Mouse (Mus musculus) left cerebral cortex, postnatal 25 days (tissue): ENCODE measurements at regions not wholly inside any gene's neighbourhood (a gene's known extent, or its start where the extent isn't known, plus 50 kb on each side); places are given as distances from the start of the nearest gene placed in this dataset.

Experiments used
- DNase-seq, 2 experiments: peaks; one replicate each; pipeline ENCODE4 v3.0.0; 2022; ENCODE audit warnings: low spot score in 2 of 2, mixed read lengths in 1 of 2
- intact Hi-C: fragments of 180-260 bp; cut with DNase I; formaldehyde crosslinking; loops from one replicate; pipeline ENCODE4 v1.15.1; 2025

DNA sequence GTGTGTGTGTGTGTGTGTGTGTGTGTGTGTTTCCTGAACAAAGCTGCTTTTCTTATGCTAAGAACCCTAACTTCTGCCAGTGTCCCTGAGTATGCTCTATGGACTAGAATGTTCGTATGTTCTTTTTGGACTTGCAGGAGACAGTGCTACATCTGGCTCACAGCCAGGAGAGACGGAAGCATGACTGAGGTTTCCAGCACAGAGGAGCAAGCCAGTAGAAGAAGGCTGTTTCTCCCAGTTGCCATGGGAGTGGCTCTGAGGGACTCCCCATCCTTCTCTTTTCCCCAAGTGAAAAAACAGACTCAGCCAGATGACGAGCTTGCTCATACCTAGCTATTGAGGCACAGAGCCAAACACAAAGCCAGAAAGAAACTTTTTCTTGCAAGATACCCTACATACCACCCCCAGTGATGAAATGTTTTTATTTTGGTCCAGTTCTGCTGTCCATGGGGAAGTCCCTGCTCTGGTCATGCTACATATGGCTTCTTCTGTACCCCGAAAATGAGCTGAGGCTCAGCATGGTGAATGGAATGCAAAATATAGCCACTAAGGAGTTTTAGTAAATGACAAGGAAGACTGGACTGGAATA lies 582.3 kb upstream of the Nox3 start:
- intact Hi-C loops, result no loop called here
- DNase-seq, result peak; percentile 45 to 49

DNA sequence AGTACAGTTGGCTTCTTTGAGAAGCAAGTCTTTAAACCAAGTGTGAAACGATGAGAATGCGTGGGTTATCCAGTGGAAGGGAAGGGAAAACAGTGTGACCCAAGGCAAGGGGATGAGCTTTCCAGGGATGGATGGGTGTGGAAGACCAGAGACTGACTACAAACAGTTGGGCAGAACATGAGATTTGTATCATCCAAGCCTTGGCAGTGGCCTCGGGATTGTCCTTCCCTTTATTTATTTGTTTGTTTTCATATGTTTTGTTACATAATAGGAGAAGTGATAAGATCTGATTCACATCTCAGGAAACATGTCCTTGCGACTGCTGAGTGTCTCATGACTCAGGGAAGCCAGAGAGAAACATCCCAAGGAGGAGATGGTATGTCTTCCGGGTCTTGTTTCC lies 585.4 kb upstream of the Nox3 start:
- no peak for DNase-seq
- intact Hi-C loops, result no loop called here

DNA sequence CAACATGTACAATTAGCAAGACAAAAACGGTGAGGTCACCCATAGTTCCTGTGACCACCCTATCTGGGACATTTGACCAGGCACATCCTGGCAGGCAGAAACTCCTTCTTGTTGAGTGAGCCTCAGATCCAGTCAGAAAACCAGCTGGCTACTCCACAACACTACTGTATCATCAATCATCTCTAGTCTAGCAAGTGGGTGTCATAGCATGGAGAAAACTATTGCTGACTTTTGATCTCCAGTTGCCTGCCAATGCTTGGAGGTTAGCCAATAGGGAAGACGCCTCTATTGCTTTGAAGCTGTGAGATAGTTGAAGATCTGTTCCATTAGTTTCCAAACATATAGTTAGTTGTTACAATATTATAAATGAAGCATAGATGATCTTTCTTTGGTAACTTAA lies 595.4 kb upstream of the Nox3 start:
- intact Hi-C loops, result no loop called here
- DNase-seq, result no peak

DNA sequence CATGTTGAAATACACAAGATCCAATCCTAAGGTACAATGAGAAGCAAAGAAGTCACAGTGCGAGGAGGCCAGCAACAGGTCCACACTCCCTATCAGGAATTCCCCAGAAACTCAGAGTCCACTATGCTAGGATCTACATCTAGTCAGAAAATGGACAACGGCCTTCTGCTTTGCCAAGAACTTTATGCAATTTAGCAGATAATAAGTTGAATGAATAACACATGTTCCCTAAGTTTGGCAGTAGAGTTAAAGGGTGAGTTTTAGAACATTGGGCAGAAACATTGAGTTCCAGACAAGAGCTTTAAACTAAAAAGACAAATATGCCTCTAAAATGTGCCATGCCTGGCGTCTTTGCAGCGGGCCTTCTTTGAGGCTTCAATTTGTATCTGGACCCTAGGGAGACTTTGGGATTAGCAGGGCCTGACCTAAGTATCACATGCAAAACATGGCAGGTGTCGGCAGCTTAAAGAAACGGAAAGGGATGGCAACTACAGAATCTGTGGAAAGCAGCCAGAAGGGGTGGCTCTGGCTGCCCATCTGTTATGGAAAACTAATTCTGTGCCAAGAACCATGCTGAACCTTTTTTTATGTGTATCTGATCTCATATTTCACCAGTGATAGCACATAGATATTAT lies 600.6 kb upstream of the Nox3 start:
- intact Hi-C loops, result no loop called here
- no peak for DNase-seq

DNA sequence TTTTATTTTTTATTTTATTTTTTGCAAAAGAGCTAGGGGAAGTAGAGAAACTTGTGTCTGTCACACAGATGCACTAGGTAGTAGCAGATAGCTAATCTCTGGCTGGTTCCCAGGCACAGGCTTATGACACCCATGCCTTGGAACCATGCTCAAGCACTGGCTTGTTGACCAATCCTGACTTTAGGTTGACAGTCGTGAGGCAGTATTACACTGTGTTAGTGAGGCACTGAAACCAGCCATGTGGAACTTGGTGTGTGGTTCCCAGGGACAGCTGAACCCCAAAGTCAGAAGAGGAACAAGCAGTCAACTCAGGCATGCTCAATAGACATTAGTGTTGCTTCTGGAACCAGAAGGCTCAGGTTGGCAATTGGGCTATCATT lies 601.1 kb upstream of the Nox3 start:
- intact Hi-C loops, result no loop called here
- no peak for DNase-seq

DNA sequence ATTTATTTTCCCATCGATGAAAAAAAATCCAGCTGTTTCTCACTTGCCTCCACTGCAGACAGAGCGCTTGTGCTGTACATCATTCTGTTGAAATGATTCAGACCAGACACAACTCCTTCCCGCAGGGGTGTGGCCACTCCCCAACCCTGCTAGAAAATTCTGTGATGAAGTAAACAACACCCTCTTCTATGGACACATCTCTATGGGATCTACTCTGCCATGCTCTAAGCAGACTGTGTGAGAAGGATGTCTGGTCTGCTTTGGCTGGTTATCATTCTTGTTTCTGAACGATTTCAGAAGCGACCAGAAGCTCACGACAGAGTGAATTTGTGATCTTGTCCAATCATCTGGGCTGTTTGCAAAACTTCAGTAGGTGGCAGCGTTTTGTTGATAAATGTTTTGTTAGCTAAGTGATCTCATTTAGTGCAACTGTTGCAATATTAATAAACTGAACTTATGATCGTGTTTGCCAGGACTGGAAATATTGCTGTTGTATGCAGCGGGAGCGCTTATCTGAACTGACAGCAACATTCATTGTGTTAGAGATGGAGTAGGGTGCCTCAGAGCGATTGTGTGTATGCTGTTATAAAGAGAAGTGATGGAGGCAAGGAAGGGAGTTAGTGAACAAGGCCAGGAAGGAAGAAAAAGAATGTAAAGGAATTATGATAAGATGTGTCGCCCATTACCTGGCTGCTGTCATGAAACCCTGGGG lies 605.2 kb upstream of the Nox3 start:
- DNase-seq, result no peak
- intact Hi-C loops, result no loop called here

DNA sequence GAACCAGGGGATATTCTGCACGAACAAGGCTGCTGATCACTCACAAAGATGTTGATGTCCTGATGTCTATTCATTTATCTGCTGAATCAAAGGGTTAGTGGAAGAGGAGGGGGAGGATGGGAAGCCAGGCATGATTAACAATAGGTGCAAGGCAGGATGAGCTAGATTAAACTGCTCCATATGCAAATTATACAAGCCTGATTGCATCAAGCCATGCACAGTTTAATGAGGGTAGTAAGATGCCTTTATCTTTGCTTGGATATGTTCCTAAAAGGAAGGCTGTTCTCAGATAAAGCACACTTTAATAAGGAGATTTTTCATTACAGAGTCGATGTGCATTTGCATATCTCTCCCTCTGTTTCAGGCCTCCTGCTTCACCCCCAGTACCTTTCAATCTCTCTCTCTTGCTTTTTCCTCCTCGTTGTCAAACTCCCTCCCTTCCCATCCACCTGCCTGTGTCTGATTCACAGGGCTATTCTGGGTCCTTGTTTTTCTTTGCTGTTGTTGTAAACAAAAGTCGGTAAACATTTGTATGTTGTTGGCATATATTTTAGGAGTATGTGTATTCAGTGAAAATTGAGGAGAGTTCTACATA lies 615.8 kb upstream of the Nox3 start:
- no peak for DNase-seq
- intact Hi-C loops, result no loop called here

DNA sequence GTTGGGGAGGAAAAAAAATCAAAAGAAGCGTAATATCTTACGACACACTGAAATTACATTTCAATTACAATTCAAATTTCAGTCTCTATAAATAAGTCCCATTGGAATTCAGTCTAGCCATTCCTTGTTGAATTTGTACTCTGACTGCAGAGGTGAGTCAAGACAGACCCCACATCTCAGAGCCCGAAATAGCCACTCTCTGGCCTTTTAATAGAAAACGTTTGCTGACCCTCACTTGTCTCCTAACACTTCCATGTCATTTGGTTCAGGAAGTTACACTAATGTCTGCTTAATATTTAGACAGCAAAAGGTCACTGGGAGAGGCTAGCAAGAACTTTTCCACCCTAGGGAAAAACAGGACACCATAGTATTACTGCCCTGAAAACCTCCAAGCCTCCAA lies 623.1 kb upstream of the Nox3 start:
- intact Hi-C loops, result no loop called here
- DNase-seq, result no peak

DNA sequence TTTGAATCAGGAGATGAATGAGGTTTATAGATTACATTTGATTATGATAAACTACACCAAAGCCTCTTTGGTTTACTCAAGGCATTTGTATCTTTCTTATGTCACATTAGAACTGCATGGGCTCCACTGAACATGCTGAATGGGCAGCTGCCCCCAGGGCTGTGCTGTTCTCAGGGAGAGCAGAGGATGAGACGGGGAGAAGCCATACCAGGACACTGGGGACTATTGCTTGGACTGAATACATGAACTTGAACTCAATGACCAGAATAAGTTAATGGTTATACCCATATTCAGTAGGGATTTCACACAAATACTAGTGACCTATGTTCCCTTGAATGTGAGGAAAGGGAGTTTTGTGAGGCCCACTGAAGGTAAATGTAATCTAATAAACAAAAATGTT lies 632.7 kb upstream of the Nox3 start:
- intact Hi-C loops, result no loop called here
- DNase-seq, result no peak

DNA sequence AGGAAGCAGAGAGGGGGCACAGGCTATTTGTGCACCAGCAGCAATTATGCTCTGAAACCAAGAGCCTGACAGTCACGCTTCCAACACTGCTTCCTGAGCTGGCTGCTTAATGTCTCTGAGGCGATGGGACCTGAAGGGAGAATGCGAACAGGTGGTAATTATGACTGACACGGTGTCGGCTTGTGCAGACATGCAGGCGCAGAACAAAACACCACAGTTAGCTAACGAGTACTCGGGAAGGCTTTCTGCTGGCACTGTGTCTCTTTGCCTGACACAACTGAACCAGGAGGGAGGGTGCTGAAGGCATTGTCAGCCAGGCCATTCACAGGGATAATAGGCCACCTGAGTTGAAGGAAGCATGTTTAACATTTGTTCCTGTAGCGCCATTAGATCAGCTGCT lies 635.6 kb upstream of the Nox3 start:
- DNase-seq, result no peak
- intact Hi-C loops, result no loop called here

DNA sequence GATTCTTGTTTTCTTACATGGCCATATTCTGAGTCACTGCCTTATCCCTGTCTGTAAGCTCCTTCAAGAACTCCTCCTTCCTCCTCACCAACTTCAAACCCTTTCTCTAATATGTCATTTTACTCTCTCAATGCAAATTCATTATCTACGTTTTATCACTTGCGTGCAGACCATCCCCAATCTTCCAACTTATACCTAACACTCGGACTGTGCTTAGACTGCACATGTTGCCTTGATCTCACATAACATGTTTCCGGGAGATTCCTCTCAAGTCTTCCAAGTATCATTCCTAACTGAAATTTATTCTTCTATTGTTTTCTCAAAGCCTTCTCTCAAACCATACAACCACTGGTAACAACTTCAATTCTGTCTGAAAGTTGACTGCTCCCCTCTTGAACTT lies 637.0 kb upstream of the Nox3 start:
- intact Hi-C loops, result no loop called here
- DNase-seq, result no peak

DNA sequence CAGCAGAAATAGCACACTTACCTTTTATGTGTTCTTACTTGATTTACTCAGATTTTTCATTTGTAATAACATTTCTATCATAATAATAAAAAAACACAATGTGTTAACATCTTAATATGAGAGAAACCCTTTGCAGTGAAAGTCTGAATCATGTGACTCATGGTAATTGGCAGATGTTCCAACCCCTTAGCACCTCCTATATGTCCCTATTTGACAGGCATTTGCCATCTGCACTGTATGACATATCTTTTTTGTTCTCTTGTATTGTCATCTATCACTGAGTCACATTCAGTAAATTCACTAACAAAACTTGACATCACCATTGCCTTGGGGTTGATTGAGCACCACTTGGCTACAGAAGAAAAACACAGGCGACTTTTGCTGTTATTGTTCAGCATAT lies 641.1 kb upstream of the Arid1b start:
- peak in 1 of 2 experiments; percentile 20 for DNase-seq

DNA sequence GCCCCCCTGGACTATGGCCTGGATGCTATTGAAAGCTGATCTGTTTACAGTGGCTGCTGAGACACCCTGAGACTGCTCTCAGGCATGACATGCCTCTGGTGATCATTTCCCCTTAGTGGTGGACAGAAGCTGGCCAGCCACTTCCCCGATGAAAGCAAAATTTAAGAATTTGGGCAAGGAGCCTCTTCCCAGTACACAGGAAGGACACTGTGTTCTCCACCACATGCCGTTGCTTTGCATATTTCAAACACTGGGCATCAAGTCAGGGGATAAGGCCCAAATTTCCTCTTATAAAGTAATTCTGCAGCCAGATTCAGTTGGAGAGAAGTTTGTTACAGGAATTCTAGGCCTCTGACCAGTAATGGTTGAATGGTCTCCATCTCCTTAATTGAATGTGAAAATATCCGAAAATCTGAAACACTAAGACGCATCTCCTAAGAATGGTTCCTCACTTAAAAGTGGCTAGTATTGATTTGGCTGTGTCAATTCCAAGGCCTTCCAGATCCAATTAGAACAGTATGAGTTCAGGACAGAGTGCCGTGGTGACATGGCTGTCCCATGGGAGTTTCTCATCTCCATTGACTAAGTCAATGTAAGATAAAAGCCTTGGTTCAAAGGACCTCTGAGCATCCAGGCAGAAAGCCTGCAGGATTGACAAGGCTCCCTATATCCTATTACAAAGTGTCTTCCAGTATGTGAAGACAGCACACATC lies 638.5 kb upstream of the Arid1b start:
- DNase-seq, result no peak
- intact Hi-C loops, result no loop called here

More for the DNA sequence above, 641.1 kb upstream of the Arid1b start:
- intact Hi-C loops, result no loop called here

DNA sequence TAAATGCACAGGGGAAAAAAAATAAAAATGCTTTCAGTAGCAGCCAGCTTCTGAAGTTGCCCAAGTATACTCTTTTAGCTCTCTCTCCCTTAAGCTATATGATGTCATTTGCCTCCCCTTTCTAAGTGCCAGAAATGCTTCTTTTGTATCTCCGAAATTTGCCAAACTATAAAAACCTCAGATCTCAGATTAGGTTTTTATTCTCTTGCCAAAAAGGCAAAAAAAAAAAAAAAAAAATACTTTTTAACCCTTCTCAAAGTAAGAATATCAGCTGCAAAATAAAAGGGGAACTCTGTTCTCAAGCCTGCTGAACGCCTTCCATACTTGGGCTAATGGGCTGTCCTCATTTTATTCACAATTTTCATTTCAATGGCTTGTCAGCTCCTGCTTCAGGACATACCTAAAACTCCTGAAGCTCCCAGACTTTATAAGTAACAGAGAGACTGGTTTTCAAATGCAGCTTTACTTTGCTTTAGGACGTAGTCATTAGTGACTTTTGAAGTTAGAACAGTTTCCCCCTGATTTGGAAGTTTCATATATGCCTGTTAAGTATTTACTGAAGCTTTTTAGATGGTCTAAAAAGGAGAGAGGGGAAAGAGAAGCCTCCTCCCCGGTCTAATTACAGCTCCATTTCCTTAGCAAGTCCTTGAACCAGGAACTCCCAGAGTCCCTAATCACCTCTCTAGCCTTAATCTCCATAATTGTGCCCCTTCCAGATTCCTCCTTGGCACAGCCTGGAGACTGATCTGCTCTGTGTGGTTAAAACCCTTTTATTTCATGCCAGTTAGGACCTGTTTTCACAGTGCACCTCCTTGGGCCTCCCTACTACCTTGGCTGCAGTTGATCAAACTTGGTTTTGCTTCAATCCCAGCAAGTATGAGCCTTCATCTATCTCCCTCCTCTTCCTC lies 633.5 kb upstream of the Arid1b start:
- intact Hi-C loops, result no loop called here
- no peak for DNase-seq

DNA sequence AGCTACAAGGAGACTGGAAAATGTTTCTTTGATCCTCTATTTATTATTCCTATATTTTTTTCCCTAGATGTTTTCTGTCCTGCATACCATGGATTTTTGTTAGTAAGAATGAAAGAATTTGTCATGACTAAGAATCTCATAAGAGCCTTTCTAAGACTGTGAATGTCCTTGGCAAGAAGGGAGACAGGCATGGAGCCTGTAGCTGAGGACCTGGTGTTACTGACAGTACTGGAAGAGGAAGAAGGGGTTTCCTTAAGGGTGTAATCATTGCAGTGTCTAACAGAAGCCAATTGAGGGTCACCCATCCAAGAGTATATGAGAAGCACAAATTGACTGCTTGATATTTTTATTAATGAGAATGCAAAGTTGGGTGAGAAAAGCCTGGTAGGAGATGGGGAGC lies 628.3 kb upstream of the Arid1b start:
- intact Hi-C loops, result no loop called here
- no peak for DNase-seq

DNA sequence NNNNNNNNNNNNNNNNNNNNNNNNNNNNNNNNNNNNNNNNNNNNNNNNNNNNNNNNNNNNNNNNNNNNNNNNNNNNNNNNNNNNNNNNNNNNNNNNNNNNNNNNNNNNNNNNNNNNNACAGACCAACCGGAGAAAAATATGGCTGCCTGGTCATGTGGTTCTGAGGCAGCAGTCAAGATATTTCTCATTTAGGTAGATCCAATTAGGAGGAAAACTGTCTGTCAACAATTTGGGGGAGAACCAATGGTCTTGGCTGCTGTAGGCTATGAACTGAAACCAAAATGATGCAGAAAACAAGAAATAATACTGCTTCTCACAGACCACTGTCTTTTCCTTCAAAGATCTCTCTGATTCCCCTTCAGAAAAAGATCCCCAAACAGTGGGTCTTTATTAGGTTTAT lies 613.7 kb upstream of the Arid1b start:
- intact Hi-C loops, result loop anchor here (5.0 kb wide), 1 partner anchor 158 kb away; no protein-coding TSS in a partner anchor

DNA sequence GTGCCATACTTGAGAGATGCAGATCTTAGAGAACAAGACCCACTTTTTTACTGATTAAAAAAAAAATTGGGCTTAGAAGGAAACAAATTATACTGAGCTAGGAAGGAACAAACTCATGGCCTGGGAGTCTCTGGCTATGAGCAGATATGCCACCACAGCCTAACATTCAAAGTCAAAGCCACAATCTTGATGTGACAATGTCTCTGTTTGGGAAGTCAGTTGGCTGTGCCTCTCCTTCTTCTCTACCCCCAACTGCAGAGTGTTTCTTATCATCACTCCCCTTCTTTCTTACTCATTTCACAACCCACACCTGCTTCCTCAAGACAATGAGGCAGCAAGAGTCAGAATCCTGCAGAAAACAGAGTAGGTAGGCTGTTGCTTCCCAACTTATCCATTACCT lies 613.3 kb upstream of the Arid1b start:
- DNase-seq, result no peak
- intact Hi-C loops, result loop anchor here (5.0 kb wide), 1 partner anchor 159 kb away; no protein-coding TSS in a partner anchor

More for the DNA sequence above, 613.7 kb upstream of the Arid1b start:
- no peak for DNase-seq

DNA sequence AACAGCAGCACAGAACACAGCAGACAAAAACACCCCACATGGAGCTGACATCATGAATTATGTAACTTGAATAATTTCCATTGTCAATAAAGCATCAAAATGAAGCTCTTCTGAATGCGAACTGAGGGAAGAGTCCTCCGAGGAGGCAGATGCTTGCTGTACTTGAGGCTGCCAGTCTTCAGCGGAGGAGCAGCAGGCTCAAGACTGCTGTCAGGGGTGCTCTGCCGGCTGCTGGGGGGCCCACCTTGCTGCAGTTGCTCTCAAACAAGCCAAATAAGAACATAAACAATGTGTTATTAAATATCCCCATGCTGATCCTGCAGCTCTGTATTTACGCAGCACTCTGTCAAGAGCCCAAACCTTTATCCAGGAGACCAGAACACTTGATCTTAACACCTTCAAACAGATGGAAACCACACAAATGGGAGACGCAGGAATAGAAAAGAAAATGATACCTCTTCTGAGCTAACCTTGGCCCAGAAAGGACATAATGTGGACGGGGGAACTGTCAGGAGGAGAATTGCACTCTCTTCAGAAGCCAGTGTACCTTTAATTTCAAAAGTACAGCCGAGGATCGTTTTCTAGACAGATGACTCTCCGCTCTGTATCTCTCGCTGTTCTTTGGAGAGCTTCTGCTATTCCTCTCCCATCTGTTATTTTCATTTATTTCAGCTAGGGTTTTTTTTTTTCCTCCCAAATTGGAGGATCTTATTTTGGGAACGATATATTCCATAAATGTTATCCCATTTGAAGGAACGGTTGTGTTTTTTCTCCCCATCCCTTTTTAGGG lies 612.0 kb upstream of the Arid1b start:
- intact Hi-C loops, result loop anchor here (2.0 to 5.0 kb wide), 3 partner anchors 83 to 345 kb away; no protein-coding TSS in a partner anchor
- peak; percentile 27 to 79 for DNase-seq
